Mouse (Mus musculus): ENCODE results near the gene Numbl.

DNA sequence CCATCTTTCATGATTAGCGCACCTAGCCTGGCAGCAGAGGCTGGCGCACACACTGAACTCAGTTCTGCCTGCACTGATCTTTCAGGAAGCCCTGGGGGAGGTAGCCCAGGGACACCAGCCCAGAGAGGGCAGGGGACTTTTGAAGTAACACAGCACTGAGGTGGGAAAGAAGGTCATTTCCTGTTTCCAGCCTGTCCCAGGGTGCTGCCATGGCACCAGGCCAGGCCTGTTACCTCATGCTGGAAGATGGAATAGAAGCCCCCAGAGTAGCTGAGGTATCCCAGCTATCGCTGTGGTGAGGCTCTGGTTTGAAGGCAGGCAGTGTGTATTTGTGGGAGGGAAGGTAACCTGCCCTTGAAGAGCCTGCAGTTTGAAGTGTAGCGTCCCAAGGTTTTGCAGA is 16.7 kb downstream of the Numbl start:
- TF ChIP-seq CTCF (IDR thresholded peaks at IDR 0.05; ENCODE audit: control insufficient read depth, insufficient read depth, insufficient read length) = no peak
- no peak for TF ChIP-seq MAX (IDR thresholded peaks at IDR 0.05)
